Mouse (Mus musculus): ENCODE measurements around the gene Sgsm1. TPM values are rescaled to one million over a fixed set of nuclear protein-coding genes. Genes with fewer than 3 reads are reported as not detected.

Sgsm1 gene
- polyA plus RNA-seq, 1 experiment from 2014 or later: 7.7 TPM

- Histone ChIP-seq H3K4me2 (ENCODE audit: low read depth, severe bottlenecking) (peak overlapping the region; percentile 35; the same call in 1 of the 2 replicates), H3K4me1 (ENCODE audit: control insufficient read depth, insufficient read depth, low read length) (peaks cover 7% of the 10 kb centered on the region; the same call in 1 of the 2 replicates), H3K27me3 (ENCODE audit: control insufficient read depth, insufficient read depth, low read length) (peaks cover 59% of the 10 kb centered on the region), H3K27ac (replicated peaks; ENCODE audit: low read depth, low read length) (no peak overlapping the region), H3K9ac (ENCODE audit: low read length) (no peak overlapping the region), H3K4me3 (ENCODE audit: low read depth, low read length) (peak overlapping the region; percentile 14; the same call in 1 of the 2 replicates), H3K36me3 (ENCODE audit: control insufficient read depth, insufficient read depth, low read length) (no peaks in the 10 kb centered on the region), H3K9me3 (ENCODE audit: control insufficient read depth, low read length) (no peaks in the 10 kb centered on the region; the same call in 1 of the 2 replicates)
- DNase-seq (ENCODE audit: low spot score) (peak; percentile 47), ATAC-seq (ENCODE audit: insufficient number of reproducible peaks, low FRiP score, low TSS enrichment, low read depth) (no peak)
- WGBS: 6% methylated on average over 33 of the region's 34 CpGs
Measured at GRCm38 (mm10) chr5:113334621-113335530, 24.3 kb upstream of the Sgsm1 start.

GRCm38 (mm10) chr5:113332899-113333298, 22.3 kb upstream of the Sgsm1 start:
- WGBS: 44% methylated on average over 4 of the region's 4 CpGs
- DNase-seq (ENCODE audit: low spot score) (no peak), ATAC-seq (ENCODE audit: insufficient number of reproducible peaks, low FRiP score, low TSS enrichment, low read depth) (no peak)
- Histone ChIP-seq H3K4me2 (ENCODE audit: low read depth, severe bottlenecking) (no peak overlapping the region), H3K9ac (ENCODE audit: low read length) (no peak overlapping the region), H3K9me3 (ENCODE audit: control insufficient read depth, low read length) (peaks cover 5% of the 10 kb centered on the region; the same call in 1 of the 2 replicates), H3K27me3 (ENCODE audit: control insufficient read depth, insufficient read depth, low read length) (peaks cover 48% of the 10 kb centered on the region), H3K36me3 (ENCODE audit: control insufficient read depth, insufficient read depth, low read length) (no peaks in the 10 kb centered on the region), H3K4me1 (ENCODE audit: control insufficient read depth, insufficient read depth, low read length) (peaks cover 7% of the 10 kb centered on the region; the same call in 1 of the 2 replicates), H3K4me3 (ENCODE audit: low read depth, low read length) (no peak overlapping the region), H3K27ac (replicated peaks; ENCODE audit: low read depth, low read length) (no peak overlapping the region)

- Histone ChIP-seq H3K27ac (replicated peaks; ENCODE audit: low read depth, low read length) (no peak overlapping the region), H3K4me1 (ENCODE audit: control insufficient read depth, insufficient read depth, low read length) (peaks cover 7% of the 10 kb centered on the region; the same call in 1 of the 2 replicates), H3K4me2 (ENCODE audit: low read depth, severe bottlenecking) (no peak overlapping the region), H3K9me3 (ENCODE audit: control insufficient read depth, low read length) (peaks cover 5% of the 10 kb centered on the region; the same call in 1 of the 2 replicates), H3K27me3 (ENCODE audit: control insufficient read depth, insufficient read depth, low read length) (peaks cover 47% of the 10 kb centered on the region), H3K4me3 (ENCODE audit: low read depth, low read length) (no peak overlapping the region), H3K36me3 (ENCODE audit: control insufficient read depth, insufficient read depth, low read length) (no peaks in the 10 kb centered on the region), H3K9ac (ENCODE audit: low read length) (no peak overlapping the region)
- 33% methylated on average over 12 of the region's 12 CpGs for WGBS
- peak; percentile 75 for DNase-seq (ENCODE audit: low spot score)
- ATAC-seq (ENCODE audit: insufficient number of reproducible peaks, low FRiP score, low TSS enrichment, low read depth): no peak
Measured at GRCm38 (mm10) chr5:113332239-113332638, 21.7 kb upstream of the Sgsm1 start.

GRCm38 (mm10) chr5:113330202-113330601, 19.6 kb upstream of the Sgsm1 start:
- ATAC-seq (ENCODE audit: insufficient number of reproducible peaks, low FRiP score, low TSS enrichment, low read depth): no peak
- H3K4me1 ChIP-seq (ENCODE audit: control insufficient read depth, insufficient read depth, low read length): peaks cover 3% of the 10 kb centered on the region; the same call in 1 of the 2 replicates
- 82% methylated on average over 3 of the region's 3 CpGs for WGBS

GRCm38 (mm10) chr5:113329463-113329862, 18.9 kb upstream of the Sgsm1 start:
- no peak overlapping the region for H3K4me3 ChIP-seq (ENCODE audit: low read depth, low read length)
- no peak for DNase-seq (ENCODE audit: low spot score)
- ATAC-seq (ENCODE audit: insufficient number of reproducible peaks, low FRiP score, low TSS enrichment, low read depth): no peak
- 88% methylated on average over 8 of the region's 8 CpGs for WGBS
- peaks cover 26% of the 10 kb centered on the region for H3K27me3 ChIP-seq (ENCODE audit: control insufficient read depth, insufficient read depth, low read length)
- H3K9me3 ChIP-seq (ENCODE audit: control insufficient read depth, low read length): peaks cover 5% of the 10 kb centered on the region; the same call in 1 of the 2 replicates
- no peak overlapping the region for H3K9ac ChIP-seq (ENCODE audit: low read length)
- H3K27ac ChIP-seq (replicated peaks; ENCODE audit: low read depth, low read length): no peak overlapping the region
- no peaks in the 10 kb centered on the region for H3K4me1 ChIP-seq (ENCODE audit: control insufficient read depth, insufficient read depth, low read length)
- H3K36me3 ChIP-seq (ENCODE audit: control insufficient read depth, insufficient read depth, low read length): no peaks in the 10 kb centered on the region
- no peak overlapping the region for H3K4me2 ChIP-seq (ENCODE audit: low read depth, severe bottlenecking)

More at GRCm38 (mm10) chr5:113330202-113330601, 19.6 kb upstream of the Sgsm1 start:
- Histone ChIP-seq H3K4me2 (ENCODE audit: low read depth, severe bottlenecking) (no peak overlapping the region), H3K27ac (replicated peaks; ENCODE audit: low read depth, low read length) (no peak overlapping the region), H3K27me3 (ENCODE audit: control insufficient read depth, insufficient read depth, low read length) (peaks cover 27% of the 10 kb centered on the region), H3K36me3 (ENCODE audit: control insufficient read depth, insufficient read depth, low read length) (no peaks in the 10 kb centered on the region), H3K4me3 (ENCODE audit: low read depth, low read length) (no peak overlapping the region), H3K9ac (ENCODE audit: low read length) (no peak overlapping the region), H3K9me3 (ENCODE audit: control insufficient read depth, low read length) (peaks cover 5% of the 10 kb centered on the region; the same call in 1 of the 2 replicates)
- no peak for DNase-seq (ENCODE audit: low spot score)

- peaks cover 18% of the 10 kb centered on the region for H3K27me3 ChIP-seq (ENCODE audit: control insufficient read depth, insufficient read depth, low read length)
- peak overlapping the region; percentile 41 for H3K4me2 ChIP-seq (ENCODE audit: low read depth, severe bottlenecking)
- H3K4me1 ChIP-seq (ENCODE audit: control insufficient read depth, insufficient read depth, low read length): 0 out of 2 replicates have a peak, but pooled peaks cover 3% of the 10 kb centered on the region
- H3K9ac ChIP-seq (ENCODE audit: low read length): 0 out of 2 replicates have a peak overlapping the region, but pooled peaks have one; percentile 9
- ATAC-seq (ENCODE audit: insufficient number of reproducible peaks, low FRiP score, low TSS enrichment, low read depth) (no peak; the same call in 1 of the 2 replicates), DNase-seq (ENCODE audit: low spot score) (peak; percentile 57)
- 3% methylated on average over 38 of the region's 38 CpGs for WGBS
- H3K36me3 ChIP-seq (ENCODE audit: control insufficient read depth, insufficient read depth, low read length): no peaks in the 10 kb centered on the region
- H3K27ac ChIP-seq (replicated peaks; ENCODE audit: low read depth, low read length): no peak overlapping the region
- peak overlapping the region; percentile 18 for H3K4me3 ChIP-seq (ENCODE audit: low read depth, low read length)
- H3K9me3 ChIP-seq (ENCODE audit: control insufficient read depth, low read length): peaks cover 5% of the 10 kb centered on the region; the same call in 1 of the 2 replicates
Measured at GRCm38 (mm10) chr5:113323784-113324638, 13.4 kb upstream of the Sgsm1 start.

GRCm38 (mm10) chr5:113313998-113314397, 3.4 kb upstream of the Sgsm1 start:
- no peak overlapping the region for H3K4me2 ChIP-seq (ENCODE audit: low read depth, severe bottlenecking)
- H3K9me3 ChIP-seq (ENCODE audit: control insufficient read depth, low read length): no peaks in the 10 kb centered on the region
- peaks cover 7% of the 10 kb centered on the region; the same call in 1 of the 2 replicates for H3K4me1 ChIP-seq (ENCODE audit: control insufficient read depth, insufficient read depth, low read length)
- H3K27me3 ChIP-seq (ENCODE audit: control insufficient read depth, insufficient read depth, low read length): peaks cover 12% of the 10 kb centered on the region
- no peak overlapping the region for H3K27ac ChIP-seq (replicated peaks; ENCODE audit: low read depth, low read length)
- H3K36me3 ChIP-seq (ENCODE audit: control insufficient read depth, insufficient read depth, low read length): no peaks in the 10 kb centered on the region
- H3K4me3 ChIP-seq (ENCODE audit: low read depth, low read length): no peak overlapping the region
- 2% methylated on average over 24 of the region's 24 CpGs for WGBS
- DNase-seq (ENCODE audit: low spot score): peak; percentile 86
- no peak overlapping the region for H3K9ac ChIP-seq (ENCODE audit: low read length)
- no peak for ATAC-seq (ENCODE audit: insufficient number of reproducible peaks, low FRiP score, low TSS enrichment, low read depth)
